In genomic region chr14:121878859-121879206, GRCm38 (mm10) we compare ENCODE assay signal across 8 mouse cellular contexts. TPM values are rescaled to one million over a fixed set of nuclear protein-coding genes. Genes with fewer than 3 reads are reported as not detected.
DNase-seq lines count a peak whose midpoint lies in the region; ATAC-seq and TF ChIP-seq lines count a peak whose summit lies in the region.

No protein-coding gene starts in this region.

- H3K9ac ChIP-seq in CH12.LX (ENCODE audit: insufficient read depth, low read depth), result peak overlapping the region; percentile 70
- H3K9ac ChIP-seq in forebrain, embryonic 13.5 days, result peak overlapping the region; percentile 84
- H3K9ac ChIP-seq in liver, embryonic 15.5 days, result peak overlapping the region; percentile 91

- intact Hi-C loops in gastrocnemius, adult 2 months (cut with DNase I), result loop anchor here (5.0 kb wide), 1 partner anchor 82 kb away; the partner anchor contains the start of gene Dock9
- intact Hi-C loops in gastrocnemius, postnatal 14 days (cut with DNase I; ENCODE audit: low total_unique reads), result no loop called here

- 0% methylated on average over 27 of the region's 27 CpGs for WGBS in forebrain, embryonic 13.5 days
- 0% methylated on average over 27 of the region's 27 CpGs for WGBS in liver, embryonic 15.5 days (ENCODE audit: insufficient replicate concordance)

- peak overlapping the region; percentile 42 for H3K4me2 ChIP-seq in CH12.LX (ENCODE audit: insufficient read depth, low read depth, poor library complexity, severe bottlenecking)
- H3K4me2 ChIP-seq in forebrain, embryonic 13.5 days, result peak overlapping the region; percentile 84
- H3K4me2 ChIP-seq in liver, embryonic 15.5 days, result peak overlapping the region; percentile 82

- no peak for TF ChIP-seq RAD21 in CH12.LX (IDR thresholded peaks at IDR 0.05; ENCODE audit: low read depth, low read length)

- H3K27ac ChIP-seq in gastrocnemius, adult 2 months, result peak overlapping the region; percentile 96
- 0 out of 2 replicates have a peak overlapping the region, but pooled peaks have one; percentile 1 for H3K27ac ChIP-seq in CH12.LX (ENCODE audit: insufficient read depth, low read depth)
- H3K27ac ChIP-seq in forebrain, embryonic 13.5 days, result peak overlapping the region; percentile 92; the same call in 1 of the 2 replicates
- peak overlapping the region; percentile 90 for H3K27ac ChIP-seq in liver, embryonic 15.5 days (replicated peaks)

- peak overlapping the region; percentile 96 for H3K4me3 ChIP-seq in gastrocnemius, adult 2 months
- H3K4me3 ChIP-seq in CH12.LX (replicated peaks in 1 of 3; ENCODE audit: low read depth in 2 of 3, low read length in 2 of 3, poor library complexity in 1 of 3), result peak overlapping the region; percentile 83 to 99 (median 94)
- H3K4me3 ChIP-seq in forebrain, embryonic 13.5 days, result peak overlapping the region; percentile 71
- peak overlapping the region; percentile 88 for H3K4me3 ChIP-seq in liver, embryonic 15.5 days (replicated peaks)

- H3K79me2 ChIP-seq in CH12.LX (replicated peaks; ENCODE audit: control insufficient read depth, extremely low read depth, insufficient read depth, poor library complexity, severe bottlenecking), result no peaks in the 10 kb centered on the region; the same call in 1 of the 2 replicates

- peaks cover 8 to 66% of the 10 kb centered on the region in 2 experiments for H3K4me1 ChIP-seq in CH12.LX (ENCODE audit: control insufficient read depth in 1 of 2, insufficient read depth in 2 of 2)
- peaks cover 26% of the 10 kb centered on the region for H3K4me1 ChIP-seq in forebrain, embryonic 13.5 days
- H3K4me1 ChIP-seq in liver, embryonic 15.5 days (replicated peaks), result peaks cover 37% of the 10 kb centered on the region

- ATAC-seq in forebrain, embryonic 13.5 days, result no peak
- ATAC-seq in liver, embryonic 15.5 days (ENCODE audit: insufficient read depth), result peak; percentile 38

- no peak for TF ChIP-seq EP300 in CH12.LX (IDR thresholded peaks at IDR 0.05; ENCODE audit: low read length)

- TF ChIP-seq POLR2A in CH12.LX (IDR thresholded peaks at IDR 0.05; ENCODE audit: low read depth, low read length), result no peak

- no peak for TF ChIP-seq CTCF in gastrocnemius, adult 2 months (IDR thresholded peaks at IDR 0.05)
- no peak for TF ChIP-seq CTCF in CH12.LX (conservative IDR thresholded peaks at IDR 0.05 in 1 of 2, IDR thresholded peaks at IDR 0.05 in 1 of 2; ENCODE audit: low read depth in 2 of 2, low read length in 2 of 2)

- no peaks in the 10 kb centered on the region for H3K27me3 ChIP-seq in CH12.LX (replicated peaks)
- H3K27me3 ChIP-seq in forebrain, embryonic 13.5 days, result no peaks in the 10 kb centered on the region
- no peaks in the 10 kb centered on the region for H3K27me3 ChIP-seq in liver, embryonic 15.5 days

- H3K36me3 ChIP-seq in CH12.LX (replicated peaks in 1 of 2; ENCODE audit: control insufficient read depth in 1 of 2, insufficient read depth in 1 of 2, low read length in 1 of 2), result peaks cover 6 to 32% of the 10 kb centered on the region in 2 experiments
- no peaks in the 10 kb centered on the region for H3K36me3 ChIP-seq in forebrain, embryonic 13.5 days (ENCODE audit: poor library complexity, severe bottlenecking)
- H3K36me3 ChIP-seq in liver, embryonic 15.5 days (replicated peaks), result no peaks in the 10 kb centered on the region

- in situ Hi-C loops in CH12.LX (cut with MboI; ENCODE audit: low pct_ligation_motif_present, low pct_unique_long_range_greater_than_20kb, low sequenced_read_pairs), result no loop called here

- no peak for DNase-seq in gastrocnemius, adult 2 months
- DNase-seq in gastrocnemius, postnatal 14 days, result no peak
- DNase-seq in CH12.LX (ENCODE audit: extremely low read depth), result no peak
- no peak for DNase-seq in gastrocnemius, postnatal 4 days (ENCODE audit: low spot score in 2 of 2)
- DNase-seq in frontal cortex, postnatal 36 days (ENCODE audit: low spot score in 2 of 2), result no peak
- no peak for DNase-seq in T-cell, adult 2 months (ENCODE audit: low spot score)

- H3K9me3 ChIP-seq in CH12.LX (replicated peaks; ENCODE audit: low read length), result no peaks in the 10 kb centered on the region
- no peaks in the 10 kb centered on the region for H3K9me3 ChIP-seq in forebrain, embryonic 13.5 days (replicated peaks)
- H3K9me3 ChIP-seq in liver, embryonic 15.5 days (replicated peaks), result no peaks in the 10 kb centered on the region

- dilution Hi-C loops in CH12.LX (cut with MboI; ENCODE audit: extremely low pct_ligation_motif_present, extremely low pct_unique_long_range_greater_than_20kb, low sequenced_read_pairs), result no loop called here

TF ChIP-seq in CH12.LX, 34 proteins besides CTCF, POLR2A, EP300 and RAD21:
- TF ChIP-seq JUND (conservative IDR thresholded peaks at IDR 0.05; ENCODE audit: low read depth, low read length) (no peak), MAFK (IDR thresholded peaks at IDR 0.05; ENCODE audit: insufficient replicate concordance, low read length) (no peak), E2F4 (IDR thresholded peaks at IDR 0.05; ENCODE audit: insufficient replicate concordance, low read depth, low read length) (no peak), BHLHE40 (IDR thresholded peaks at IDR 0.05; ENCODE audit: low read depth, low read length) (no peak), MAX (IDR thresholded peaks at IDR 0.05; ENCODE audit: low read length) (no peak), SIN3A (IDR thresholded peaks at IDR 0.05; ENCODE audit: low read length) (no peak), ETS1 (conservative IDR thresholded peaks at IDR 0.05; ENCODE audit: low read depth, low read length) (no peak), RCOR1 (conservative IDR thresholded peaks at IDR 0.05; ENCODE audit: low read depth, low read length) (no peak), MYC (IDR thresholded peaks at IDR 0.05; ENCODE audit: low read depth, low read length) (no peak), ELF1 (IDR thresholded peaks at IDR 0.05; ENCODE audit: low read depth, low read length) (no peak), CHD2 (IDR thresholded peaks at IDR 0.05; ENCODE audit: low read length) (no peak), MXI1 (IDR thresholded peaks at IDR 0.05; ENCODE audit: low read depth, low read length) (no peak), ZC3H11A (IDR thresholded peaks at IDR 0.05; ENCODE audit: low read depth, low read length) (no peak), USF2 (conservative IDR thresholded peaks at IDR 0.05; ENCODE audit: low read depth, low read length) (no peak), UBTF (IDR thresholded peaks at IDR 0.05; ENCODE audit: low read depth, low read length) (no peak), JUN (IDR thresholded peaks at IDR 0.05; ENCODE audit: insufficient read depth, low read depth, low read length) (no peak)

RNA-seq across cellular contexts. Expression of gene Ubac2, which starts 0.4 kb away (rescaled TPM):
- 10 to 100 TPM; 31.5 to 35.8 TPM for total RNA-seq in gastrocnemius, adult 2 months (2021)
- total RNA-seq in gastrocnemius, postnatal 14 days (2021), result 10 to 100 TPM; 18.2 to 20.8 TPM
- total RNA-seq in CH12.LX (2012; rRNA removed) (30.8 and 32.8 TPM in 2 replicates), CH12.LX (2014; rRNA removed) (39.7 and 40.1 TPM in 2 replicates)
- polyA plus RNA-seq in CH12.LX (2012; ENCODE audit: insufficient read length, low read depth), result 32.6 and 35.5 TPM in 2 replicates
- 56.4 and 63.6 TPM in 2 replicates for polyA plus RNA-seq in forebrain, embryonic 13.5 days (2015; fragmentation: Nextera tagmentation; extraction: Ambion mirVana)
- polyA plus RNA-seq in liver, embryonic 15.5 days (2015; fragmentation: Nextera tagmentation; extraction: Ambion mirVana), result 20.0 and 22.4 TPM in 2 replicates
- total RNA-seq in gastrocnemius, postnatal 4 days (2021), result 10 to 100 TPM; 28.4 to 30.6 TPM

RNA-seq across cellular contexts. Expression of gene Gpr18, which starts 36.7 kb away (rescaled TPM):
- total RNA-seq in gastrocnemius, adult 2 months (2021), result not detected
- total RNA-seq in gastrocnemius, postnatal 14 days (2021), result not detected
- total RNA-seq in CH12.LX (2012; rRNA removed), result 26.8 and 33.5 TPM in 2 replicates
- 32.5 and 37.0 TPM in 2 replicates for total RNA-seq in CH12.LX (2014; rRNA removed)
- polyA plus RNA-seq in CH12.LX (2012; ENCODE audit: insufficient read length, low read depth), result 37.8 and 46.2 TPM in 2 replicates
- 0.14 and 0.23 TPM in 2 replicates for polyA plus RNA-seq in forebrain, embryonic 13.5 days (2015; fragmentation: Nextera tagmentation; extraction: Ambion mirVana)
- polyA plus RNA-seq in liver, embryonic 15.5 days (2015; fragmentation: Nextera tagmentation; extraction: Ambion mirVana), result 0.13 TPM in 1 of 2 replicates, not detected in the other
- not detected for total RNA-seq in gastrocnemius, postnatal 4 days (2021)

Comparison
In these comparisons a context has a peak if more than half of its experiments do, and no peak if none do; other contexts are left out.
1. H3K27ac ChIP-seq: peak in every context shown above with its lines; median percentile 96 in gastrocnemius, adult 2 months; 92 in forebrain, embryonic 13.5 days; 90 in liver, embryonic 15.5 days; 1 in CH12.LX.
2. RNA of gene Gpr18, which starts 36.7 kb away (total RNA-seq): 26.8 to 37.0 TPM in CH12.LX; not detected in gastrocnemius, postnatal 4 days, not detected in gastrocnemius, postnatal 14 days and not detected in gastrocnemius, adult 2 months; every median in the first group is over 10 times any median in the second.
3. Peak in every context shown above with its lines, with median percentiles within 50 percentile points of each other: H3K4me3 ChIP-seq, H3K4me2 ChIP-seq and H3K9ac ChIP-seq.